Mouse (Mus musculus) embryo, embryonic 11 days (tissue): Measurements from ENCODE around the gene Wsb1.
"Not testable (repeated sequence)": the region's sequence is repeated elsewhere in the genome, so short reads cannot be mapped to it uniquely, and the experiment has no call there.

ENCODE experiments used
- DNase-seq: peaks from one replicate; pipeline ENCODE4 v3.0.0-alpha.2; 2015

Wsb1 gene

DNA sequence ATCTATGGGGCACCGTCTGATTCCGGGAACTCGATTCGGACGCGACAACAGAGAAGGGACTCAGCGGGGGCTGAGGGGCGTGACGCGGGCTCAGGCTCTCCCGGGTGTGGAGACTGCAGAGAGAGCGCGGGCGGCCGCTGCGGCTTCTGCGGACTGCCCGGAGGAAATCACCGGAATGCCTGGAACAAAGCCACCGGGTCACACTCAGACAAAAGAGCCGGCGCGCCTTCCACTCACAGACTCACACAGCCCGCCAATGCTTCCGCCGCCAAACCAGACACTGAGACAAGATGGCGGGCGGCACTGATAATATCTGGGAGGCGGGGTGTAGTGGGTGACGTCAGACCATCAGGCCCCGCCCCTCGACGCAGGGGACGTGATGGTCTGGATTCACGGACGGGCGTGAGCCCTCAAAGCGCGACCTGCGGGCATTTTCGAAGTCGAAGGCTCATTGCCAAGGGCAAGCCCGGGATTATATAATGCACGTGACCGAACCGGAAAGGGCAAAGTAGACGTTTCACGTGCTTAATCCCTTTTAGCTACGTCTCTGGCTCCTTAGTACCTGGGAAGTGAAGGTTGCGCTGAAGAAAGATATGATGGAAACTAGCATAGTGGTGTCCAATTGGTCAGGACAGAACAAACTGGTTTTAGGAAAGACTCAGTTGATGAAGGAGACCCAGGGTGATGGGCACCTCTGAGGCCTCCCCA lies at the start of gene Wsb1:
Gene Wsb1 (minus strand): TSS at position 281 of the 708 bp plus-strand sequence.
- peak; percentile 95 for DNase-seq

DNA sequence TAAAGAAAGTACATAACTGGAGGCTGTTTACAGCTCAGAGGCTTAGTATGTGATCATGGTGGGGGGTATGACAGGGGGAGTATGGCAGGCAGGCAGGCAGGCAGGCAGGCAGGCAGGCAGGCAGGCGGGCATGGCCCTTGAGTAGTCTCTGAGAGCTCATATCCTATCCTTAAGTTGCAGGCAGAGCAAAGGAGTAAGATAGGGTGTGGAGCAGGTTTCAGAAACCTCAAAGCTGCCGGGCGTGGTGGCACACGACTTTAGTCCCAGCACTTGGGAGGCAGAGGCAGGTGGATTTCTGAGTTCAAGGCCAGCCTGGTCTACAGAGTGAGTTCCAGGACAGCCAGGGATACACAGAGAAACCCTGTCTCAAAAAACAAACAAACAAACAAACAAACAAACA lies 49.8 kb upstream of the Wsb1 start:
- not testable (repeated sequence) for DNase-seq

DNA sequence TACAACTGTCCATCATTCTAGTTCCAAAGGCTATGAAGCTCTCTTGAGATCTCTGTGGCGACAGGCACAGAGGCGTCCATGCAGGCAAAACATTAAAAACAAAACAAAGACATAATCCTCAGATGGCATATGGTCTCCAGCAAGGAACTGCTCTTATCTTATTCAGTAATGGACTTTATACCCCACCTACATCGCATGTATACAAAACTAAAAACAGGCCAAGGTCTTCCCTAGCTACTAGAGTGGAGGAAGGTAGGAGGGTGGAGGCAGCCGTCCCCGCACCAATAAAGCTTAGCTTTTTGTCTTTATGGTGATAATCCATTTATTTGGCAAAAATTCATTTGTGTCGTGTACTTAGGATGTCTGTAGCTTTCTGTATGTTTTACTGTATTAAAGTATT lies 48.6 kb upstream of the Wsb1 start:
- no peak for DNase-seq

DNA sequence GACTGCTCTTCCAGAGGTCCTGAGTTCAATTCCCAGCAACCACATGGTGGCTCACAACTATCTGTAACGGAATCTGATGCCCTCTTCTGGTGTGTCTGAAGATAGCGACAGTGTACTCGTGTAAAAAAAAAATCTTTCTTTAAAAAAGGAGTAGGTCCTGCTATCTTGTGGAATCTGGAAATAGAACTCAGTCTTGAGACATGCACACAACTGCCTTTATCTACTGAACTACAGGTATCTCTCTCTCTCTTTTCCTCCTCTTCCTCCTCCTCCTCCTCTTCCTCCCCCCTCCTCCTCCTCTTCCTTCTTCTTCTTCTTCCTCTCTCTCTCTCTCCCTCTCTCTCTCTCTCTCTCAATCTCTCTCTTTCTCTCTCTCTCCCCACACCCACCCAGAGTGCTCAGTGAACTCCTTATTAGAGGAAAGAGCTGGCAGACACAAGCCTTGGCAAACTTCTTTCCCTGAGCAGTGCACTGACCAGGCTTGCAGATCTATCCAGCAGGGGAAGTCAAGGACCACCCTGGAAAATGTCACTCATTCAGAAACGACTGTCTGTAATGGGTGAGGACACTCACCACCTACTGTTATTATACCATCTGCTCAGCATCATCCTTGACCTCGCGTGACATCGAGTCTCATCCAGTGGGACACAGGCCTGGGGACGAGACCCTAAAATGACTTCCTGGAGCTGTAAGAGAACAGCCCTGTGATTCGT lies 45.4 kb upstream of the Wsb1 start:
- DNase-seq: no peak

DNA sequence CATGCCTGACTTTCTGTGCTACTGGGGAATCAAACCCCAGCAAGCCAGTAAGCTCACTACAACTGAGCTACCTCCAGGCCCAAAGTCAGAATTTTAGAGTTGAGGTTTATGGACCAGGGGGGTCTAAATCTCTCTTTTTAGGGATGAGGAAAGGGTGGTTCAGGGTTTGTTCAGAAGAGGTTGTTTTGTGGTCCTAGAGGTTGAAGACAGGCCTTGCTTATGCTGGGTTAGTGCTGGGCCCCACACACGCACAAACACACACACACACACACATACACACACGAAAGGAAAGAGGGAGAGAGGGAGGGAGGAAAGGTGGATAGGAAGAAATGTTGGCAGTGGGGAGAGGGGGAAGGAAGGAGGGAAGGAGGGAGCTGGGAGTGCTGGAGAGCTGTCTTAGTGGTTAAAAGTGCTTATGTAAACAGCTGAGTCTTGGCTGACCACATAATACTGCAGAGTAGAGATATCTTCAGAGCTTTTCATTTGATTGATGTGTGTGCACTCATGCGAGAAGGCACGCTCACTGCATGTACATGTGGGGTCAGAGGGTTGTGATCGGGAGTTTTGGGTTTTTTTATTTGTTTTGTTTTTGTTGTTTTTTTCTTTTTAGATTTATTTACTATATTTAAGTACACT lies 42.5 kb upstream of the Wsb1 start, which contains the start of gene Gm9964:
Gene Gm9964 (minus strand): TSS at position 51 of the 636 bp plus-strand sequence.
- no peak for DNase-seq

DNA sequence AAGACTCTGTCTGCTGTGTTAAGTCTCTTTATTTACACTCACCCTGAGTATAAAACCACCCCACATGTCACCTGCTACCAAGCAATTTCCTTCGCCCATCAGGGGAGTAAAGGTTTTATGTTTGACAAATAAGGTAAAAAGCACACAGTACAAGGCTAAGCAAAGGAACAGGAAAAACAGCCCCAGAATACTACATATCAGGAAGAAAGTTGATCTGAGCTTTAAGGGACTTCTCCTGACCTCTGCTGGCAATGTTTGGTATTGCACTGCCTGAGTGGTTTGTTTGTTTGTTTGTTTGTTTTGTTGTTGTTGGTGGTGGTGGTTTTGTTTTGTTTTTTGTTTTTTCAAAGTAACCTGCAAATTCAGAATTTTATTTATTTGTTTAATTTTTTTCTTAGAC lies 41.7 kb upstream of the Wsb1 start:
- DNase-seq: peak; percentile 45

DNA sequence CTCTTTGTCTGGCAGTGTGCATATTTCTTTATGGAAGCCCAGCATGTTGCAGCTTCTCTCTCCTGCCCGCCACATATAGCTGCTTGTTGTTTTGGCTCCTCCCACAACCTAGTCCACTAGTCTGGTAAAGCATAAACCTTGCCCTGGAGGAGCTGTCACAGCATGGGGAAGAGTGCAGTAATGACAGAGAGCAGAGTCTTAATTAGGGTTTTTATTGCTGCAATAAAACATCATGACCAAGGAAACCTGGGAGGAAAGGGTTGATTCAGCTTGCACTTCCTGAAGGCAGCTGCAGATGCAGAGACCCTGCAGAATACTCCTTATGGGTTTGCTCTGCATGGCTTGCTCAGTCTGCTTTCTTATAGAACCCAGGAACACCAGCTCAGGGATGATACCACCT lies 39.5 kb upstream of the Wsb1 start:
- peak; percentile 19 for DNase-seq

DNA sequence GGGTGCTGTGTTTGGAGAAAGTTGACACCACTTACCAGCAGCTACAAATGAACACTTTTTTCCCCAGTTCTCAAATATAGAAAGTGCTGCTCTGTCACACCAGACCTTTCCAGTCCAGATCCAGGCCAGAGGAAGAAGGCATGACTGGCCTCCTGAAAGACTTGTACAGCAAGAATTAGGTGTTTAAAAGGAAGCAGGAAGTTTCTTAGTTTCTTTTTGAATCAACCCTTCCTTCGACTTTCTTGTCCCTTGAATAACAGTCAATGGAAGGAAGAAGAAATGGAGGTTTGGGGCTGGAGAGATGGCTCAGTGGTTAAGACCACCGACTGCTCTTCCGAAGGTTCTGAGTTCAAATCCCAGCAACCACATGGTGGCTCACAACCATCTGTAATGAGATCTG lies 38.6 kb upstream of the Wsb1 start:
- DNase-seq: no peak

DNA sequence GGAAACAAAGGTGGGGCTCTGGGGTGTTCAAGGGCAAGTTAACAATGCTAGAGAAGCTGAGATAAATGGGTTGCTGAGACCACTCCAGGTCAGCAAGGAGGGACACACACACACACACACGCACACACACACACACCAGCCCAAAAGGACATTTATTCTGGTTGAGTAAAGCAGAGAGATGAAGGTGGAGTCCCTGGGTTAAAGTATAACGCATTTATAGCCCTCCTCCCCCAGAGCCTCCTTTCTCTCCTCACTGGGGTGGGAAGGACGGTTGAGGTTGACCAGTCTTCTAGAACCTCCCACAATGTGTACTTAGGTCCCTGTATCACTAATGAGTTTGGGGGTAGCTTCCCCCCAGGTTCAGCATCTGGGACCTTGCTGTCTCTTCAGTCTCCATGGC lies 37.7 kb upstream of the Wsb1 start:
- no peak for DNase-seq

DNA sequence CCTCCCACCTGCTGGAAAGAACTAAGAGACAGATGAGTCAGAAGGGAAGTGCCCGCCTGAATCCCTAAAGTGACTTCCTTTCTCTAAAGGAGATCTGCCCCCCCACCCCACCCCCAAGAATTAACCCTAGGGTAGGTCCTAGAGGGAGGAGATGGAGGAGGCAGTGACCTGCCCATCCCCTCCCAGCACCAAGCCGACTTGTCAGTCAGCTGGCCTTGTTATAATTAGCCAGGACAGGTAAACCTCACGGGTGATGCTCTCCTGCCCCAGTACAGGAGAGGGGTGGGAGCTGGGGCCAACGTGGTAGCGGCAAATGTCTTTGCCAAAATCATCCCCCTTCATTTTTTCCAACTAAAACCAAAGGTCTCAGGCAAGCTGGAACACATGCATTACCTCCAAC lies 37.2 kb upstream of the Wsb1 start:
- DNase-seq: no peak

DNA sequence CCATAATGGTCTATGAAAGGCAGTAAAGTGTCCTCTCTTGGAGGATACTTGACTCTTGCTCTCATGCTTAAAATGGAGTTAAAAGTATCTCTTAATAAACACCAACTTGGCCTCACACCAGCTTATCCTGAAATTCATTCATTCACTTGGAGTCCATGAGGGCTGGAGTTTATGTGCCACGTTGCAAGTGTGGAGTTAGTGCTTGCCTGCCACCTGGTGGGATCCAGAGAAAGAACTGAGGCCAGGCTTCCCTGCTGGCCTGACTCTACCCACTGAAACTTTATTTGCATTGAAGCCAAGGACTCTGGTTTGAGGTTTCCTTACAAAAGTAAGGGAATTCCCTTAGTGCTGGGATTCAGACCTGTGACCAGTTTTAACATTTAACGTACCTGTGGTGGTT lies 36.0 kb upstream of the Wsb1 start:
- peak; percentile 41 for DNase-seq

DNA sequence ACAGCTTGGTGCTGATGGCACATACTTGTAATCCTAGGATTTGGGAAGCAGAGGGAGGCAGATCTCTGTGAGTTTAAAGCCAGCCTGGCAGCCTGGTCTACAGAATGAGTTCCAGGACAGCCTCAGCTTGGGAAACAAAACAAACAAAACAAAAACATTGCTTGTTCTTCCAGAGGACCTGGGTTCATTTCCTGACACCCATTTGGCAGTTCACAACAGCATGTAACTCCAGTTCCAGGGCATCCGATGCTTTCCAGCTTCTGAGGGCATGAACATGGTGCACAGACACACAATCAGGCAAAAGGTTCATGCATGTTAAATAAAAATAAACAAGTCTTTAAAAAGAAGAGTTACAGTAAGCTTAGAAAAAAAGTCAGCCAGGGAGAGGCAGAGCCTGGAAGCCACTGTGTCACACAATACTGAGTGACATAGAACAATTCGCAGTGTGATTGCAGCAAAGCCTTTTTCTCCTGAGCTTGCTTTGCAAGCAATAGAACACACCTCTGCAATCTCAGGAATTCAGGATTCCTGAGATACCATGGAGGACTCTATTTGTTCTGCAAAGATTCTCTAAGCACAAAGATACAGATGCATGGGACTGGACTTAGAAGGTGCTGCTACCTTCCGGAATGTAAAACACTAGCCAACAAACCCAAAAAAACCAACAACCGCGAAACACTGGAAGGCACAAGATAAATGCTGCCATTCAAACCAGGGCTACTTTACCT lies 34.6 kb upstream of the Wsb1 start:
- no peak for DNase-seq

DNA sequence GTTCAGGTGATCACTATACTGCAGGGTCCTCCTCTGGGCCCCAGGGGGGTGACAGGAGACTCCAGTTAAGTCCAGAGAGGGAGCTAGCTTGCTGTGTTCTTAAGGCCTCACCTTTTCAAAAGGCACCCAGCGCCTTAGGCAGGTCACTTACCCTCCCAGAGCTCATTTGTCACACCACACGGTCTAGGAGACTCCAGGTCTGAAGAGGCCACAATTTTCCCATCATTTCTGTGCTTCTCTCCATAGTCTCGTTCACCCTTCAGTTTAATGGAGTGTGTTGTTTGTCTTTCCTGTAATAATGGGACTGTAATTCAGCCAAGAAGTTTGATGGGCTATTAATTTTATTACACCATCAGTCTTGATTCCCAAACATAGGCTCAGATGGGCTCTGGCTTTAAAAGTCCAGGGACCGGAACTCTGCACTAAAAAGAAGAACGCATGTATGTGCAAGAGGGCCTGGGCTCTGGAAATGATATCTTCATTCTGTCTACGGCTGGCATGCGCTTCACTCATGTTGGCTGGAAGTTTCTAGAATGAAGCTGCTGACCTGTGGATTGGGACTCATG lies 33.9 kb upstream of the Wsb1 start:
- no peak for DNase-seq

DNA sequence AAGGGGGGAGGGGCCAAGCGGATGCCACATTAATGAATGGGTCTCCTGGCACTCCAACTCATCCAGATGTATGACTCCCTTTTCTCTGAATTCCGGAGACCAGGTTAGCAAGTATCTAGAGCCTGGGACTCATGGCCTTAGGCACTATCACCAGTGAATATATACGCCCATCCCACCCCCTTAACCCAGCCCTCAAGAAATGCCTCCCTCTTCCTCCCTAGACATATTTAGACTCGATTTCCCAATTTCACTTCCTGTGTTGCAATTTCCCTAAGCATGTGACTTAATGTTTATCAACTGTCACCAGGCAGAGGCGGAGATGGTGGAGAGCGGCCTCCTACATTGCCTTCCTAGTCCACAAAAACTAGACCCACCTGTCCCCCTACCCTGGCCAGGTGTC lies 33.0 kb upstream of the Wsb1 start:
- DNase-seq: no peak

DNA sequence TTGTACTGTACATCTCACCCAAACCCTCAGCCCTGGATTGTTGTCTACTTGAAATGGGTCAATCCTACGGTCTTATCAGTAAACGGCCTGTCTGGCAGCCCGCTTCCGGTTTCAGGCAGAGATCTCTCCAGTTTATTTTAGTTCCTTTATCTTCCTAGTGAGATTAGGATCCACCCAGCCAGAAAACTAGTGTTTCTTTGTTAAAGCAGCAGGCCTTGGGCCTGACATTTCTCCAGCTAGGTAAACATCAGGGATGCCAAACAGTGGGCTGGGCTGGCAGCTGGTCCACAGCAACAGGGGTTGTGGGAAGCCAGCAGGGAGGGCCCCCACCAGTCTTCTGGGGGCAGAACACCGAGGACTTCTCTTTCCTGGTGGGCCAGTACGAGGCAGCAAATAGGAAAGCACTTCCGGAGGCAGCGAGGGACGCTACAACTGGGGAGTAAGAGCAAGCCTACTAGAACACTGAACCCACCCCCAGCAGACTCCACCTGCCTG lies 31.9 kb upstream of the Wsb1 start:
- DNase-seq: no peak

DNA sequence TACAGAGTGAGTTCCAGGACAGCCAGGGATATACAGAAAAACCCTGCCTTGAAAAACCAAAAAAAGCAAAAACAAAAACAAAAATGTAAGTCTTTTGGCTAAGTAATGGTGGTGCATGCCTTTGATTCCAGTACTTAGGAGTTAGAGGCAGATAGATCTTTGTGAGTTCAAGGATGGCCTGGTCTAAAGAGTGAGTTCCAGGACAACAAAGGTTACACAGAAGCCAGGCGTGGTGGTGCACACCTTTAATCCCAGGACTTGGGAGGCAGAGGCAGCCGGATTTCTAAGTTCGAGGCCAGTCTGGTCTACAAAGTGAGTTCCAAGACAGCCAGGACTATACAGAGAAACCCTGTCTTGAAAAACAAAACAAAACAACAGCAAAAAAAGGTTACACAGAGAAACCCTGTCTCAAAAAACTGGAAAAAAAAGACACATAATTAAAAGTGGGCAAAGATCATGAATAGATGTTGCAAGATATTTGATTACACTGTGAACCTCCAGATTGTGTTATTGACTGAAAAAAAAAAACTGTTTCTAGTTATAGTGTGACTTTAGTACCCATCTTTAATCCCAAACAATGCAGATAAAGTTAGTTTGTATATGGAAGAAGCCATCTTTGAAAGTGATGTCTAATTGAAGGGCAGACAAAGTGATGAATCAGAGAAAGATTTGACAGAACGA lies 29.0 kb upstream of the Wsb1 start:
- no peak for DNase-seq

DNA sequence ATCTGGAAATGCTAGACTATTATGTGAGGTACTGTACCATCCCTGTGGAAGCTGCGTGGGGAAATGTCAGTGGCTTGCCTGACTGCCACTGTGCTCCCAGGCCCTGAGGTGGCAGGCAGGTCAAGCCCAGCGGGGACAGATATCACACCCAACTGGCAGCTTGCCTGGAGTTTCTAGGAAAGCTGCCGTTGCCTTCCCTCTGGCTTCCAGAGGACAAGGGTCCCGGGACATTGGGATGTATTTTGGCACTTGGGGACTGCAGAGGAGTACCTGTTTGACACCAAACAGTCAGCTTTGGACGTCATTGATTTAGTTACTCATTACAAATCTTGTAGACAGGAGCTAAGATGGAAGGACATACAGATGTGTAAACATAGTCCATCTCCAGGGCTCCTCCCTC lies 26.9 kb upstream of the Wsb1 start:
- no peak for DNase-seq

DNA sequence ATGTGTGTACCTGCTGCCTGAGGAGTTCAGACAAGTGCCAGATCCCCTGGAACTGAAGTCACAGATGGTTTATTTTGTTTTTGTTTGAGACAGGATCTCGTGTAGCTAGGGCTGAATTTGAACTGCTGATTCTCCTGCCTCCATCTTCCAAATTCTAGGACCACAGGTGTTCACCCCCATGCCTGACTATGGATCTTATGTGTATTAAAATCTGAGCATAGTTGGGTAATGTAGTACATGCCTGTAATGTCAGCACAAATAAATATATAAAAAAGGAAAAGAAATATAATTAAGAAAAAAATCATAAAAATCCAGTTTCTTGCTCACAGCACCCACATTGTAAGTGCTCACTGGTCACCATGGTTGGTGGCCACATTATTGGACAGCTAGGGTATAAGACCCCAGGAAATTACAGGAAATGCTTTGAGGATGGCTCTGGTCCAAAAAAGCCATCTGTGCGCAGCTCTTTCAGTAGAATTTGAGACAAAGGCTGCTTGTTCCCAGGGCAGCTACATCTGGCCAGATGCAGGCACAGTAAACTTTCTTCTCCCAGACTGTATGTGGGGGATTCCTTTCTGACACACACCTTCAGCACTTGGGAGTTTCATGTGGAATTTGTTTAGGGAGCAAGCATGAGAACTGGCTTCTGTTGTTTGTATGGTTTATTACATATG lies 25.4 kb upstream of the Wsb1 start:
- DNase-seq: peak; percentile 52

DNA sequence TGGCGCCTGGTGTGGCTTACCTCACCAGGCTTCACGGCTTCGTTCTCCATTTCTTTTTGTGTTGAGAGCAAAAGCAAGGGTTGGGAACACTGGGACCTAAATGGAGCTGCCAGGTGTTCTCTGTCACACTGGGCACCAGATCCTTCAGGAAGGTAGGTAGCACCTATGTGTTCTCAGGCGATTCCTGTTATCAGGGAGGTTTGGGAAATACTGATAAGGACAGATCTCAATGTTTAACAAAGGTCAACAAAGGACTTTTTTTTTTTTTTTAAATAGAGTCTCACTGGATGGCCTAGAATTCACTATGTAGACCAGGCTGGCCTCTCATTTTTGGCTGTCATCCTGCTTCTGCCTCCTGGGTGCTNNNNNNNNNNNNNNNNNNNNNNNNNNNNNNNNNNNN lies 19.3 kb upstream of the Wsb1 start:
- no peak for DNase-seq

DNA sequence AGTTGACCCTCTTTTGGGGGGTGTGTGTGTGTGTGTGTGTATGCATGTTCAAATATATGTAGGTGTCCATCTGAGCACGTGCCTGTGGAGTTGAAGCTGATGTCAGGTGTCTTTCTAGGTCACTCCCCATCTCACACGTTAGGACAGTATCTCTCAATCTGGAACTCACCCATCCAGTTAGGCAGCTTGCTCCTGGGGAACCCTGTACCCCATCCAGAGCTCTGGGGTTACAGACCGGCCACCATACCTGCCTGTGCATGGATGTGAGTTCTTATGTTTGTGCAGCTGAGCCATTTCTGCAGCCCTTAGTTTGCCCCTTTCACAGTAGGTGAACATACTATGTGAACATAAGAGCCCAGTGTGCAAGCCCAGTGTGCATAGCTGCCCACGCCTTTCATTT lies 18.6 kb upstream of the Wsb1 start:
- no peak for DNase-seq

DNA sequence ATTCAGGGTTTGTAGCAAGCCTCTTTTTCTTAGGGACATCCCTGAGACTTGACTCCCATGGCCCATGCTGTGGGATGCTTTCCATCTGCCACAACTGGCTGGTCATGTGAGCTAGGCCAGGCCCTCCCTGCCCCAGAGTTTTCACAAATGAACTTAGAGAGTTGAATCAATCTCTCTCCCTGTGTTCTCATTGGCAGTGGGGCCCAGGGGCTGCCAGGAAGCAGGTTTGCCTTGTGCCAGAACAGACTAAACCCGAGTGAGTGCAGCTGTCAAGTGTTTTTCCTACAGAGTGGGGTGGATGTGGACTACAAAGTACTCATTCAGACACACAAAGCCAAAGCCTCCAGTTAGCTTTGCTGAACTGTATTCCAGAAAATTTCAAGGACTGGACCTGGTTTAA lies 12.7 kb upstream of the Wsb1 start:
- no peak for DNase-seq

DNA sequence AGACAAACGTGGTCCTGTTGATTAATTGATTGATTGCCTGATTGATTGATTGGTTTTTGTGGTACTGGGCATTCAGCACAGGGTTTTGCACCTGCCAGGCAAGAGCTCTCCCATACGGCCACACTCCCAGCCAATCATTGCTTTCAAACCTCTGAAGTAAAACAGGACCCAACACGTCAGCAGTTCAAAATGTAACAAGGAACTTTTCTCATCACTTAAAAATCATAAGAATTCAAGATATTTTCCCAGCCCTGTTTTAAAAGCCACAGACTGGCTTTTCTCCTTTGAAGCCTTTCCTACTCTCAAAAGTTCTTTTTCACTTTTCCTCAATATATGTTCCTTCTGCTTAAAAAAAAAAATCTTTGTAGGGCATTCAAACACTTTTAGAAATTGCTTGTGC lies 9.9 kb upstream of the Wsb1 start:
- DNase-seq: no peak
